Mouse (Mus musculus) lung, postnatal 0 days (tissue): ENCODE measurements around the gene Cdr2l. TPM values are rescaled to one million over a fixed set of nuclear protein-coding genes. Genes with fewer than 3 reads are reported as not detected.

Source experiments
- ATAC-seq: fragments of 200-750 bp; cut with Nextera tagmentation; 2 replicates; pipeline ENCODE4 v1.8.0; 2017; ENCODE audit warnings: moderate library complexity
- DNase-seq: peaks from one replicate; pipeline ENCODE4 v3.0.0-alpha.2; 2016; ENCODE audit warnings: low spot score
- H3K27ac ChIP-seq: fragments of 300-500 bp; sonication (generic); 2 replicates; pipeline ENCODE4 v1.5.1; 2014; ENCODE audit warnings: antibody characterized with exemption, mild to moderate bottlenecking, low read length, mixed read lengths
- H3K27me3 ChIP-seq: fragments of 300-500 bp; sonication (generic); replicated peaks from 2 replicates; pipeline ENCODE4 v1.6.1; 2014; ENCODE audit warnings: low read length, mixed read lengths; ENCODE audit not compliant: insufficient read depth
- H3K36me3 ChIP-seq: fragments of 300-500 bp; sonication (generic); 2 replicates; pipeline ENCODE4 v1.6.1; 2014; ENCODE audit warnings: low read length, mixed read lengths; ENCODE audit not compliant: insufficient read depth
- H3K4me1 ChIP-seq: fragments of 300-500 bp; sonication (generic); 2 replicates; pipeline ENCODE4 v1.6.1; 2014; ENCODE audit warnings: antibody characterized with exemption, low read depth, low read length, mixed read lengths; ENCODE audit not compliant: insufficient read depth
- H3K4me2 ChIP-seq: fragments of 300-500 bp; sonication (generic); replicated peaks from 2 replicates; pipeline ENCODE4 v1.6.1; 2014; ENCODE audit warnings: low read depth, mild to moderate bottlenecking, low read length, moderate library complexity, mixed read lengths
- H3K4me3 ChIP-seq: fragments of 300-500 bp; sonication (generic); 2 replicates; pipeline ENCODE4 v1.5.1; 2014; ENCODE audit warnings: low read depth, low read length
- H3K9ac ChIP-seq: fragments of 300-500 bp; sonication (generic); replicated peaks from 2 replicates; pipeline ENCODE4 v1.6.1; 2014; ENCODE audit warnings: low read depth, mild to moderate bottlenecking
- H3K9me3 ChIP-seq: fragments of 300-500 bp; sonication (generic); 2 replicates; pipeline ENCODE4 v1.6.1; 2016; ENCODE audit warnings: low read length, mixed read lengths
- CTCF ChIP-seq: IDR thresholded peaks from 2 replicates; pipeline ENCODE4 v1.5.1; 2016; ENCODE audit warnings: antibody characterized with exemption, mild to moderate bottlenecking
- EP300 ChIP-seq: IDR thresholded peaks from 2 replicates; pipeline ENCODE4 v1.6.1; 2016; ENCODE audit warnings: antibody characterized with exemption, mild to moderate bottlenecking, control low read depth
- WGBS: fragments of 180-500 bp; shearing (Covaris S2); extraction: QIAGEN DNeasy Blood & Tissue Kit; methylation state at CpG from one replicate; pipeline ENCODE4 v1.1.7; 2014; 5-methylcytosine and 5-hydroxymethylcytosine counted together
- polyA plus RNA-seq: library from polyadenylated mRNA; unstranded; fragments of >200 nt; fragmentation: Nextera tagmentation; extraction: Ambion mirVana; gene quantifications from 2 replicates; pipeline ENCODE4 v1.2.1, GENCODE M21; 2015

The Cdr2l gene
- polyA plus RNA-seq, 1 experiment from 2014 or later = 14.0 TPM

GRCm38 (mm10) chr11:115366706-115367394 is 14.9 kb upstream of the Cdr2l start:
- DNase-seq (no peak), ATAC-seq (peak; percentile 58)
- Histone ChIP-seq H3K27me3 (no peaks in the 10 kb centered on the region), H3K9me3 (no peaks in the 10 kb centered on the region), H3K4me3 (peak overlapping the region; percentile 54), H3K27ac (0 out of 2 replicates have a peak overlapping the region, but pooled peaks have one; percentile 57), H3K4me1 (peaks cover 10% of the 10 kb centered on the region), H3K4me2 (peak overlapping the region; percentile 81), H3K36me3 (no peaks in the 10 kb centered on the region), H3K9ac (peak overlapping the region; percentile 48)
- WGBS = 6% methylated on average over 28 of the region's 28 CpGs
- TF ChIP-seq CTCF (no peak), EP300 (no peak)

DNA sequence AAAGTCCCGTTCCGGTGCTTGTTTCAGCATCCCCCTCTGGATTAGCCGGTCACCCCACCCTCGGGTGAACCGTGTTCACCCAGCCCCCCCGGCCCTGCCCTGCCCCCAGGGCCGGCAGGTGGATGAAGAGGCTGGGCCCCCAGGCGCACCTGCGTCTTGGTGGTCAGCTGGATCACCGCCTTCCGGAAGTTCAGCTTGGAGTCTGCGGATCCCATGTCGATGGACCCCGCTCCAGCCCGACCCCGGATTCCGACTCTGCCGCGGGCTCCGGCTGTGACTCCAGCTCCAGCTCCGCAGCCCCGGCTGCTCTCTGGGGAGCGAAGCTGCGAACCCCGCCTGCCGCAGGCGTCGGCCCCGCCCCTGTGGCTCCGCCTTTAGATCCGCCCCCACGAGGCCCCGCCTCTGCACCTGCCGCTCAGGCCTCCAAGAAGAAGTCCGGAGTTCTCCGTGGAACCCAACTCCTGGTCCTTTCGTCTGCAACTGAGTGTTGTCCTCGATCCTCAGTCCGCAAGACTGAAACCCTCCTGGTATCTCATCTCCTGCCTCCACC is 14.2 kb upstream of the Cdr2l start, which contains the start of gene Hid1:
Gene Hid1 (minus strand): TSS at position 362 of the 550 bp plus-strand sequence.
- H3K9ac ChIP-seq = peak within 1 kb of the TSS; percentile 48
- H3K9me3 ChIP-seq = no peaks in the 10 kb centered on the region
- ATAC-seq (peak; percentile 88), DNase-seq (peak; percentile 77)
- TF ChIP-seq EP300 = no peak
- TF ChIP-seq CTCF = no peak
- peak within 1 kb of the TSS; percentile 54 for H3K4me3 ChIP-seq
- no peaks in the 10 kb centered on the region for H3K27me3 ChIP-seq
- H3K27ac ChIP-seq = no peak within 1 kb of the TSS
- peaks cover 10% of the 10 kb centered on the region for H3K4me1 ChIP-seq
- H3K4me2 ChIP-seq = peak within 1 kb of the TSS; percentile 81
- H3K36me3 ChIP-seq = no peaks in the 10 kb centered on the region
- WGBS = 2% methylated on average over 36 of the region's 39 CpGs

DNA sequence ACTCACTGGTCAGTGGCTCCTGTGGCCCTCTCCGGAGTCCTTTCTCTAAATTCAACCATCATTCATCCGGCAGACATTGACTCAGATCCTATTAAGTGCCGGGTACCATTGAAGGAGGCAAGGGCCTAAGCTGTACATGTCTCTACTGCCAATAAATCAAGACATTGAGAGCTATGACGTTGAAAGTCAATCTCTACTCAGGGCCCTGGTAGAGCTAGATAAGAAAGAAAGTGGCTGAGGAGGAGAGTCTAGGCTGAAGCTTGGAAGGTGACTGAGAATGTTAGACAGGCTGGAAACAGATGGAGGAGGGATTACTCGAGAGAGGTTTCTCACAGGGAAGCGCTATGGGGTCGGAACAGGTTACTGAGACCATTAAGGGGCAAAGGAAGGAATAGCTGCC is 11.3 kb upstream of the Cdr2l start:
- ATAC-seq (no peak), DNase-seq (no peak)
- Histone ChIP-seq H3K27ac (no peak overlapping the region), H3K9ac (no peak overlapping the region), H3K4me2 (no peak overlapping the region), H3K27me3 (peaks cover 3% of the 10 kb centered on the region; the same call in 1 of the 2 replicates), H3K4me1 (peaks cover 15% of the 10 kb centered on the region), H3K9me3 (no peaks in the 10 kb centered on the region), H3K36me3 (no peaks in the 10 kb centered on the region), H3K4me3 (no peak overlapping the region)
- 49% methylated on average over 7 of the region's 7 CpGs for WGBS
- TF ChIP-seq EP300 (no peak), CTCF (no peak)

DNA sequence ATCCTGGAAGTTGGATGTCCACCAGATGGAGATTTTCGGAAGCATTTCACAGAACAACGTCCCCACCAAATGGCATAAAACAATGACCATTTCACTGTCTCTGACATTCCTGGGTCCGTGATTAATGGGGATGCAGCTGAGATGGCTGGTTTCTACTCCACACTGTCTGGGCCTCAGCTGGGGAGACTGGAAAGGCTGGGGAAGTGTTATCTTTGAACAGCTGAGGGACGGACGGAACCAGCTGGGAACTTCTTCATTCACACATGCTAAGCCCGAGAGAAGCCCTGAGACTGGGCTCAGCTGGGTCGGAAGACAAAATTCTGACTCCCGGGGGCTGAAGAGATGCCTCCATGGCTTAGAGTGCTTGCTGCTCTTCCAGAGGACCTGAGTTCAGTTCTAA is 10.4 kb upstream of the Cdr2l start:
- no peak overlapping the region for H3K4me3 ChIP-seq
- TF ChIP-seq CTCF = no peak
- no peak for TF ChIP-seq EP300
- H3K9me3 ChIP-seq = no peaks in the 10 kb centered on the region
- H3K27me3 ChIP-seq = peaks cover 3% of the 10 kb centered on the region; the same call in 1 of the 2 replicates
- H3K27ac ChIP-seq = no peak overlapping the region
- no peaks in the 10 kb centered on the region for H3K36me3 ChIP-seq
- 55% methylated on average over 8 of the region's 8 CpGs for WGBS
- H3K9ac ChIP-seq = no peak overlapping the region
- no peak for ATAC-seq
- no peak for DNase-seq
- no peak overlapping the region for H3K4me2 ChIP-seq
- H3K4me1 ChIP-seq = peaks cover 8% of the 10 kb centered on the region

- no peaks in the 10 kb centered on the region for H3K9me3 ChIP-seq
- no peak overlapping the region for H3K27ac ChIP-seq
- H3K9ac ChIP-seq = no peak overlapping the region
- H3K4me3 ChIP-seq = no peak overlapping the region
- WGBS = 61% methylated on average over 1 of the region's 1 CpGs
- peaks cover 3% of the 10 kb centered on the region; the same call in 1 of the 2 replicates for H3K27me3 ChIP-seq
- DNase-seq (no peak), ATAC-seq (no peak)
- no peaks in the 10 kb centered on the region for H3K36me3 ChIP-seq
- peaks cover 5% of the 10 kb centered on the region; the same call in 1 of the 2 replicates for H3K4me1 ChIP-seq
- no peak overlapping the region for H3K4me2 ChIP-seq
- TF ChIP-seq CTCF (no peak), EP300 (no peak)
Observed at GRCm38 (mm10) chr11:115372015-115372414, 9.7 kb upstream of the Cdr2l start.

GRCm38 (mm10) chr11:115372737-115373136 is 9.0 kb upstream of the Cdr2l start:
- WGBS = 36% methylated on average over 2 of the region's 2 CpGs
- Histone ChIP-seq H3K9me3 (no peaks in the 10 kb centered on the region), H3K4me1 (peaks cover 5% of the 10 kb centered on the region; the same call in 1 of the 2 replicates), H3K36me3 (no peaks in the 10 kb centered on the region), H3K27ac (no peak overlapping the region), H3K4me2 (no peak overlapping the region), H3K4me3 (no peak overlapping the region), H3K27me3 (peaks cover 3% of the 10 kb centered on the region; the same call in 1 of the 2 replicates), H3K9ac (no peak overlapping the region)
- no peak for ATAC-seq
- DNase-seq = no peak
- TF ChIP-seq EP300 (no peak), CTCF (peak; percentile 16; the same call in 1 of the 2 replicates)
